Mouse (Mus musculus) small intestine, adult 2 months (tissue): Measurements from ENCODE around the gene Slc6a4. TPM values are rescaled to one million over a fixed set of nuclear protein-coding genes. Genes with fewer than 3 reads are reported as not detected.

Experiments used
- H3K27ac ChIP-seq: fragments of 200-500 bp; 2 replicates; pipeline ENCODE4 v1.5.1; 2012; ENCODE audit warnings: low read depth, low read length, control low read depth, inconsistent platforms; ENCODE audit not compliant: insufficient read depth
- H3K27me3 ChIP-seq: fragments of 200-500 bp; 2 replicates; pipeline ENCODE4 v1.6.1; 2012; ENCODE audit warnings: mild to moderate bottlenecking, moderate library complexity, low read length, inconsistent platforms; ENCODE audit not compliant: control insufficient read depth, insufficient read depth
- H3K36me3 ChIP-seq: fragments of 200-500 bp; 2 replicates; pipeline ENCODE4 v1.6.1; 2012; ENCODE audit warnings: mild to moderate bottlenecking, low read length, control low read depth, inconsistent platforms; ENCODE audit not compliant: control insufficient read depth, insufficient read depth
- H3K4me1 ChIP-seq: fragments of 200-500 bp; 2 replicates; pipeline ENCODE4 v1.6.1; 2012; ENCODE audit warnings: low read length, inconsistent platforms, mixed read lengths; ENCODE audit not compliant: control insufficient read depth, insufficient read depth, insufficient read length
- H3K4me3 ChIP-seq: fragments of 200-500 bp; 2 replicates; pipeline ENCODE4 v1.5.1; 2012; ENCODE audit warnings: low read depth, mild to moderate bottlenecking, control low read depth, inconsistent platforms, low read length, moderate library complexity
- CTCF ChIP-seq: fragments of 200-500 bp; IDR thresholded peaks from 2 replicates; pipeline ENCODE4 v1.5.1; 2012; ENCODE audit warnings: low read depth, mild to moderate bottlenecking, control low read depth, inconsistent platforms, low read length, moderate library complexity, mixed read lengths; ENCODE audit not compliant: insufficient replicate concordance, insufficient read length; ENCODE audit errors: extremely low read depth
- POLR2A ChIP-seq: fragments of 200-500 bp; IDR thresholded peaks from 2 replicates; pipeline ENCODE4 v1.6.1; 2012; ENCODE audit warnings: low read depth, mild to moderate bottlenecking, control low read depth, inconsistent platforms, low read length, moderate library complexity
- WGBS: fragments of 180-500 bp; shearing (Covaris S2); methylation state at CpG from one replicate; pipeline ENCODE4 v1.1.7; 2018; 5-methylcytosine and 5-hydroxymethylcytosine counted together
- polyA plus RNA-seq: library from polyadenylated mRNA; depleted of rRNA; stranded (reverse); fragments of >200 nt; gene quantifications from 2 replicates; pipeline ENCODE4 v1.2.3, GENCODE M21; 2012

Gene Slc6a4
- polyA plus RNA-seq, 1 experiment, result 67.2 TPM

GRCm38 (mm10) chr11:77000741-77001140 is 2.3 kb downstream of the Slc6a4 start:
- peaks cover 9% of the 10 kb centered on the region for H3K27me3 ChIP-seq
- no peak overlapping the region for H3K4me3 ChIP-seq
- H3K36me3 ChIP-seq, result no peaks in the 10 kb centered on the region
- 35% methylated on average over 5 of the region's 5 CpGs for WGBS
- H3K4me1 ChIP-seq, result peaks cover 24% of the 10 kb centered on the region
- TF ChIP-seq POLR2A (no peak), CTCF (no peak)
- H3K27ac ChIP-seq, result no peak overlapping the region

GRCm38 (mm10) chr11:77002361-77002760 is 4.0 kb downstream of the Slc6a4 start:
- WGBS, result 30% methylated on average over 1 of the region's 1 CpGs
- Histone ChIP-seq H3K4me3 (no peak overlapping the region), H3K36me3 (no peaks in the 10 kb centered on the region), H3K27me3 (peaks cover 9% of the 10 kb centered on the region), H3K4me1 (peaks cover 31% of the 10 kb centered on the region), H3K27ac (peak overlapping the region; percentile 30; the same call in 1 of the 2 replicates)
- no peak for TF ChIP-seq POLR2A
- TF ChIP-seq CTCF, result no peak

- no peaks in the 10 kb centered on the region for H3K36me3 ChIP-seq
- H3K4me3 ChIP-seq, result no peak overlapping the region
- no peaks in the 10 kb centered on the region for H3K27me3 ChIP-seq
- H3K4me1 ChIP-seq, result peaks cover 41% of the 10 kb centered on the region
- WGBS, result 24% methylated on average over 4 of the region's 4 CpGs
- no peak overlapping the region for H3K27ac ChIP-seq
- TF ChIP-seq CTCF (no peak), POLR2A (no peak)
Measured at GRCm38 (mm10) chr11:77005881-77006280, 7.5 kb downstream of the Slc6a4 start.

- no peaks in the 10 kb centered on the region for H3K27me3 ChIP-seq
- no peak for TF ChIP-seq CTCF
- no peak for TF ChIP-seq POLR2A
- 28% methylated on average over 6 of the region's 6 CpGs for WGBS
- no peaks in the 10 kb centered on the region for H3K36me3 ChIP-seq
- H3K4me3 ChIP-seq, result no peak overlapping the region; the same call in 1 of the 2 replicates
- H3K4me1 ChIP-seq, result peaks cover 43% of the 10 kb centered on the region
- peak overlapping the region; percentile 52 for H3K27ac ChIP-seq
Measured at GRCm38 (mm10) chr11:77006616-77007015, 8.2 kb downstream of the Slc6a4 start.

DNA sequence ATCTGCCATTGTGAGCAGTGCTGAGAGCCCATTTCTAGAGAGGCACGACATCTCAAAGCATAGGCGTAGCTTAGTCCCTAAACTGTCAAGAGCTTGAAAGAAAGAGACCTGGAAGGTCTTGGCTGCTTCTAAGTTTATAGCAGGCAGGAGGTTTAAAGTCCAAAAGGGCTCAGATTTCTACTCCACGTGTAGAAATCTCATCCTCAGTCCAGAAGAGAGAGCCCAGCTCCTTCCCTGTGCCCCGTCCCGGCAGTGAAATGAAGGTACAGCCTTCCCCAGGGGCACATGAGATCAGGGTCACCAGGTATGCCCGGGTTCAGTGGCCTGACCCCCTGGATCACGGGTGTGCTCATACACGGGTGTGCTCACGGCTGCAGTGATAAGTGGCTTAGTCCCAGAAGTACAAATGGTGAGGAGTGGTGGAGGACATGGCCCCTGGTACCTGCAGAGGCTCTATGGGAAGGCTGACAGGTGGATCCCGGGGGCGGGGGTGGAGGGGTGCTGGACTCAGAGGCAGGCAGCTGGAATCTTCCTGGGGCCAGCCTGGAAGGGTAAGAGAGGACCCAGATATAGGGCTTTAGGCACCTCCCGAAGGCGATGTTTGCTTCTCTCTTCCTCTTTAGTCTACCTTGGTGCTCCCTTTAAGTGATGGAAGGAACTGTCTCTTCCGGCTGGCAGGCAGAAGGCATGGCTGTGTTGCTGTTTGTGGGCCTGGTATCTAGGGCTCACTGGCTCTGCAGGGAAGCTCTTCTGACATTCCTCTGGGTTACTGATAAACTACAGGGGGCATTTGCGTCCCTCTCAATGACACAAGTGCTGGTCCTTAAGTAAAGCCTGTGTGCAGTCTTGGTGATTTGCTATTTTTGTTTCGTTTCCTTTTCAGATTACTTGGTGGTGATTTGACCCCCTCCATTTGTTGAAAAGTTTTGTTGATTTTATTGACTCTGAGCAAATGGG is 10.9 kb downstream of the Slc6a4 start:
- Histone ChIP-seq H3K27ac (peak overlapping the region; percentile 93), H3K27me3 (no peaks in the 10 kb centered on the region), H3K4me1 (peaks cover 26% of the 10 kb centered on the region), H3K4me3 (peak overlapping the region; percentile 70), H3K36me3 (peaks cover 13% of the 10 kb centered on the region; the same call in 1 of the 2 replicates)
- TF ChIP-seq POLR2A (peak; percentile 25; the same call in 1 of the 2 replicates), CTCF (no peak)
- 25% methylated on average over 16 of the region's 16 CpGs for WGBS

DNA sequence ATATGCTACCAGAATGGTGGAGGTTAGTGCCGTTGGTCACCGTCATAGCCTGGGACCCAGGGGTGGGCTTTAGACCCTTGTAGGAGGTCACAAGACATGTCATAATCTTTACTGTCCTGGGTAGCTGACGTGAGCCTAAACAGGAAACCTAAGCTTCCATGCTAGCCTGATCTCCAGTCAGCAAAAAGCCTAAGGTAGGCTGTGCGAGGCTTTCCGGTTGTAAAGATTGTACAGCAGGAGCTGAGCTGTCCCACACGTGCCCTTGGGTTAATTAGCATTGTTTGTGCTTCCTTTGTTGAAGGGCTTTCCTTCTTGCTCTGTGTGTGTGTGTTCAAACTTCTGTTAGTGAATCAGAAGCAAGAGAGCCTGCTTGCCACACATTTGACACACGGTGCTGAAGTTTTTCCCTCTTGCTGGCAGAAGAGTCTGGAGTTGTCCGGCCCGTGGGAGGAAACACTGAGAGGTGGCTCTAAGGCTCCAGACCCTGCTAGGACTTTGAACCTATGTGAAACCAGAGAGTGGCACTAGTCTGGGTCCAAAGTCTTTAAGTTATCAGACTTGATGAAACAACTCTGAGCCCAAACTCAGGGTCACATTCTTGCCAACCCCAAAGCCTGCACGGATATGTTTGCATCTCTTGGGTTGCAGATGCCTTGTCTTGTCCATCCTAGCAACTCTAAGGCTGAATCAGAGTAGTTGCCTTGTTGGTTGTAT is 12.5 kb downstream of the Slc6a4 start:
- Histone ChIP-seq H3K4me3 (peak overlapping the region; percentile 44; the same call in 1 of the 2 replicates), H3K27ac (peak overlapping the region; percentile 93), H3K27me3 (no peaks in the 10 kb centered on the region), H3K4me1 (peaks cover 22% of the 10 kb centered on the region), H3K36me3 (peaks cover 22% of the 10 kb centered on the region)
- TF ChIP-seq POLR2A (no peak; the same call in 1 of the 2 replicates), CTCF (no peak)
- 28% methylated on average over 10 of the region's 10 CpGs for WGBS

DNA sequence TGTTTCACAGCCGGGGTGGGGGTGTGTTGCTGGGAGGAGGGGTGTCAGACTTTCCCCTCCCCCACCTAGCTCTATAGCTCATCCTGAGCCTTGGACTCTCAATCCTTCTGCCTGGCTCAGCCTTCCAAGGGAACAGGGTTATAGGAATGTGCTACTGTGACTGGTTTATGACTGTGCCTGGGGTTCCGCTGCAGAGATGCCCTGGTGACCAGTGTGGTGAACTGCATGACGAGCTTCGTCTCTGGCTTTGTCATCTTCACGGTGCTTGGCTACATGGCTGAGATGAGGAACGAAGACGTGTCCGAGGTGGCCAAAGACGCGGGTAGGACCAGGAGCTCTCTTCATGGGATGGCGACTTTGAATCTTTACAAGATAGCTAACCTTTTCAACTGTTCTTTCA is 19.6 kb downstream of the Slc6a4 start:
- WGBS, result 92% methylated on average over 11 of the region's 11 CpGs
- no peaks in the 10 kb centered on the region for H3K27me3 ChIP-seq
- no peak overlapping the region for H3K27ac ChIP-seq
- H3K4me3 ChIP-seq, result no peak overlapping the region
- H3K4me1 ChIP-seq, result peaks cover 29% of the 10 kb centered on the region
- TF ChIP-seq POLR2A, result no peak
- peak; percentile 10; the same call in 1 of the 2 replicates for TF ChIP-seq CTCF
- H3K36me3 ChIP-seq, result peaks cover 41% of the 10 kb centered on the region
